Mouse (Mus musculus): ENCODE results near the gene Mrpl18.
"Not testable (repeated sequence)": the region's sequence is repeated elsewhere in the genome, so short reads cannot be mapped to it uniquely, and the experiment has no call there.

The Mrpl18 gene

DNA sequence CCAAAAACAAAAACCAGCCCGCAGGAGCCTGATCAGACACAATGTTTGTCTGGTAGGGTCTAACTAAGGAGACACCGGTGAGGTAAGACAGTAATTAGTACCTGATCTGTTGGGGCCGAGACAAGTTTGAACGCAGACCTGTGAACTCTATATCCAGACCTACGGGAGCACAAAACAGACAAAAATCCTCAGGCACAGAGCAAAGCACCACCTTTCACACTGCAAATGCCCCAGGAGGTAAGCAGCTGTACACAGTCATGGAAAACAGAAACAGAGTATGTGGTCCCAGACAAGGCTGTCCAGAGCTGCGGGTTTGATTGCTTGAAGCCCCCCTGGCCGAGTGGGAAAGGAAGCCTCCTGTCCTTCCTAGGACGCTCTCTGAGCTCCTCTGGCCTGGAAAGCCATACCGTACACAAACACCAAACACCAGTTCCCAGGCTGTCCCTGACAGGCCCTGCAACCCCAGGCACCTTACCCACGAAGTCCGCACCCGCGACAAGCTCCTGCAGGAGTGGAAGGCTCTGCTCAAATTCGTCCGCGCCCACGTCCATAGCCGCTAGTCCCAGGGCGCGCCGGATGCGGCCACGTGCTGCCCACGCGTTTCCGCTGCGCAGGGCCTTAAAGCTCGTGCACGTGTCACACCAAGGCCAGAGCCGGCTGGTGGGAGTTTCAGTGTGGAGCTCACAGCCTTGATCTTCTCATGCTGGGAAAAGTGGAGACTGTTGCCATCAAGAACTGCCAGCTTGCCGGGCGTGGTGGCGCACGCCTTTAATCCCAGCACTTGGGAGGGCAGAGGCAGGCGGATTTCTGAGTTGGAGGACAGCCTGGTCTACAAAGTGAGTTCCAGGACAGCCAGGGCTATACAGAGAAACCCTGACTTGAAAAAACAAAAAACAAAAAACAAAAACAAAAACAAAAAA lies 6.5 kb downstream of the Mrpl18 start, which contains the start of gene Pnldc1:
Gene Pnldc1 (minus strand): TSS at position 870 of the 920 bp plus-strand sequence.
- no peak for DNase-seq (ENCODE audit: low spot score)

DNA sequence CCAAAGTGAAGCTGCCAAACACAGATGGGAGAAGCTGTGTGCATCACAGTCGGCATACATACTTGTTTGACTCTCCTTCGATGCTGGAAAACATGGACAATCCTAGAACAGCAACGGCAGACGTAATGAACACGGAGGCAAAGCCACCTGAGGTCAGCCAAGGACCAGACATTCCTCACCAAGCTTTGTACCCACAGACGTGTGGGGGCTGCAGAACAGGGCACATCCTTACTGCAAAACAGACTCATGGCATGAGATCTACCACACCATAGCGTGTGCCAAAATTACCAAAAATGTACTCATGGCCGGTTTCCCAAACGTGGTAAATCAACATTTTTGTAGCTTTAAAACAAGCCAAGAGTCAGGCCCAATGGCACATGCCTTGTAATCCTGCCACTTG lies 9.7 kb downstream of the Mrpl18 start:
- DNase-seq (ENCODE audit: low spot score) = no peak

DNA sequence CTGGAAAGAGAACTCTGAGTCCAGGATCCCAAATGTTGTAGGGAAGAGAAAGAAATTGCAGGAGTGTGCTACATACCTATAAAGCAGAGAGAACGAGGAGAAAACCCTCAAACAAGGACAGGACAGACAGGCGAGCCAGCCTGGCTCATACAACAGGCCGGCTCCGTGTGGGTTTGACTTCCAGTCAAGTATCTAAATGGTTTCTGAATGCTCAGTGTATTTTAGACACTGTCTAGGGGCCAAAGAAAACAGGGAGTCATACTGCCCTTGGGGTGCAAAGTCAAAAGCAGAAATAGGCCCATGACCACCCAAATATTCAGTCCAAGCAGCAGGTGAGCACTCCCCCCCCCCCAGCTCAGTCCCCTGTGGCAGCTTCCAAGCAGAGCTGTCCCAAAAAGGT lies 10.3 kb downstream of the Mrpl18 start:
- no peak for DNase-seq (ENCODE audit: low spot score)

DNA sequence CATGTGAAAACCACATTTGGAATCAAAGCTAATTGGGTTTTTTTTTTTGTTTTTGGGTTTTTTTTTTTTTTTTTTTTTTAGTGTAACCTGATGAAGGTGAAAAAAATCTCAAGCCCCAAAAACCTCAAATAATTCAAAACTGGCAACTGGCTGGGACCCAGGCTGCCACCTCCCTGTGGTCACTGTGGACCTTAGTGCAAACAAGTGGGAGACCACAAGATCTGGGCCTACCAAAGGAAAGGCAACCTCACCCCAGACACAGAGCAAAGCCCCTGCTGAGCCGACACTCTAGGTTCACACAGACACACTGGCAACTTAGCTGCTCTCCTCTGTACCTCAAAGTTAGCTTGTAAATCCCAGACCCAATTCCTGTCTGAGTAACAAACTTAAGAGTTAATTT lies 11.8 kb downstream of the Mrpl18 start:
- DNase-seq (ENCODE audit: low spot score) = no peak

DNA sequence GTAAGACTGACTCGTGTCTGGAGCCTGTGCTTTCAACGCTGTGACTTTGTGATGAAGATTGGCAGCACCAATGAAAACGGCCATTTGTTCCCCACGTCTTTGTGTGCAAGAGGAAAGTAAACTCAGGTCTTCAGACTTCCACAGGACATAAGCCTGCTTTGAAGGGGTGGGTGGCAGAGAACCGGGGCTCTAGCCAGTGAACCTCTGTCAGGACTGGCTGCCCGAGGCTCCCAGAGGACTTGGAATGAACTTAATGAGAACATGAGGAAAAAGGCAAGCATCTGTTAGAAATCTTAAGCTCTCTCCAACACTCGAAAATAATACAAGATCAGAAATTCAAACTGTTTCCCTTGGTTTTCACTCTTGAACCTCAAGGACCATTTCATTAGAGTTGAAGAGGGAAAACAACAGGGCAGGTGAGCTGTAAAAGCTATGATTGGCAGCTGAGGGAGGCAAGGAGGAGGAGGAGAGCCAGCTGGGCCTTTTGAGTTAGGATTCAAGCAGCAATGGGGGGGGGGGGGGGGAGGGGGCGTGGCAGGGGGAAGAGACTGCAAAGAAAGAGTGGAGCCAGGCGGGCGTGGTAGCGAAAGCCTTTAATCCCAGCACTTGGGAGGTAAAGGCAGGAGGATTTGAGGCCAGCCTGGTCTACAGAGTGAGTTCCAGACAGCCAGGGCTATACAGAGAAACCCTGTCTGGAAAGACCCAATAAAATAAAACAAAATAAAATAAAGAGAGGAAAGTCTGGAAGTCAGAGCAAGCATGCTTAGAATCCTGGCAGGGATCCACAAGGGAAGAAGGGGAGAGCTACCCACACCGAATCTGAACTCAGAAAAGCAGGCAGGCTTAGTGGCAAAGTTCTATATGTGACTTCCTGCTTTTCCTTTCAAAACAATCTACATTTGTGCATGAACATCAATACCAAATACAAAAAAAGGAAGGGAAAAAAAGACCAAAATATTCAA lies 12.5 kb downstream of the Mrpl18 start:
- DNase-seq (ENCODE audit: low spot score) = no peak

DNA sequence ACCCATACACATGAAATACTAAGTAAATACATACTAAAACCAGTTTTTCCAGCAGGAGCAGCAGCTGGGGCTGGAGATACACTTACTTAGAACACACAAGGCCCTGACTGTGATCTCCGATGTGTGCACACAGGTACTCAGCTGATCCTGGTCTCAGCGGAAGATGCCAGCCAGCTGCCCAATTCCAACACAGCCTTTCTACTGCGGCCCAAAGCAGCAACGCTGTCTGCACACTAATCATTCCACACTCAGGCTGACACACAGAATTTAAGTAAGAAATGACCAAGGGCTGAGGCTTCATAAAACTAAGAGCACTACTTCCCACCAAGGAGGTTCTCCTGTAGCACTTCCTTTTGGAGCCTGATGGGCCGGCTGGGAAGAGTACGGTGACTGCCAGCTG lies 13.9 kb downstream of the Mrpl18 start:
- DNase-seq (ENCODE audit: low spot score) = no peak

DNA sequence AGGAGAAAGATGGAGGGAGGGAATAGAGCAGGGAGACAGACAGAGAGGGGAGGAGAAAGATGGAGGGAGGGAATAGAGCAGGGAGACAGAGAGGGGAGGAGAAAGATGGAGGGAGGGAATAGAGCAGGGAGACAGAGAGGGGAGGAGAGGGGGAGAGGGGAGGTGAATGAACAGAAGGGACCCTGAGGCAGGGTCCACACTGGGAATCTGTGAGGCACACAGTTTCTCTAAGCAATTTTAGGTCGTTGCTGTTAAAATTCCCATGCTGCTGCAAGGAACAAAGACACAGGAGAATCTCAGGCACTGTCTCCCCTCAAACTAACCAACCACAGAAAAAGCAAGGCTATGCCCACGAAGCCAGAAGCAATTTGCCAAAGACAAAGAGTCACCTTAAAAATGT lies 17.5 kb downstream of the Mrpl18 start:
- DNase-seq (ENCODE audit: low spot score) = not testable (repeated sequence)

DNA sequence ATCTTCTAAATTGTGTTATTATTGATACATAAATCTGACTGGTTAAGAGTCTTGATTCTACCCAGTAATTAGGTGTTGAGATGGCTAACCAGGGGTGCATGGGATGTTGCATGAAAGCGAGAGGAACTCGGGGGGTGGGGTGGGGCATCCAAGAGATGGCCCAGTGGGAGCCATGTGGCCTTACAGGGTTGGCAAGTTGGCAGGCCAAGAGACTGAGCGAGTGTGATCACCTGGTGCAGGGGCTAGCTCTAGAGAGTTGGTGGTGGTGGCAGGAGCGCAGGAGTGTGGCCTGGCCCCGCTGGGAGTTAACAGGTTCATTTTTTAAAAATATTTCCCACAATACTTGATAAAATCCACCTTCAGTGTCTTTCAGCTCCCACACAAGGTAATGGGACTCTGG lies 18.5 kb downstream of the Mrpl18 start:
- DNase-seq (ENCODE audit: low spot score) = no peak

DNA sequence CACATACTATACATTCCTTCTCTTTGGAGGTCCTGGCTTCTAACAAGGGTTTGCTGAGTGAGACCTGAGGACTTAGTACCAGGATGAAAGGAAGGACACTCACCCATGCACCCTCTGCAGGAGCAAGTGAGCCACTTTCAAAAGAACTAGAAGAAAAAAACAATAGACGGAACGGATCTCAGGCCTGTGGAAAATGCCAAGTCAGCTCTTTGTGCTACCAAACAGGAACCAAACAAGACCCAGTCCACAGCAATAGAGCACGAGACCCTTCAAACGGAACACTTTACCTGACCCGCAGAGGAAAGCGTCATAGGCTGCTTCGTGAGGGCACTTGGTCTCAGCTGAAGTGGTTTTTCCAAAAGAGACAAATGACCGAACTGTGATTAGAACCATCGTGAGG lies 24.1 kb downstream of the Mrpl18 start:
- DNase-seq (ENCODE audit: low spot score) = no peak

DNA sequence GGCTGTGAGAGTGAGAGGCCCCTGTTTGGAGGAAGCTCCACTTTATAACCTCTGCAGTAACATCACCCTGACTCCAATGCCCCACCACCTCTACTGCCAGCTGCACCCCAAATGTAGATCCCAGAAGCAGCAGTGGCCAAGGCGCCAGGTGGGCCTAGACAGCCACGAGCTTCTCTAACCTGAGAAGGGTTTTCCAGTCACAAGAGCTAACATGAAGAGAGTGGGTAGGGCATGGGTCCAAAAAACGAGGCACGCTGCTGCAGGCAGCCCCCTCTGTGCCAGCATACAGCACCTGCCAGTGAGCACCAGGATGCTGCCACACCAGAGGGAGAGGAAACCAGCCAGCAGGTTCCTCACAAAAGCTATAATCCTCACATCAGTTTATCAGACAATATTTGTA lies 25.1 kb downstream of the Mrpl18 start:
- no peak for DNase-seq (ENCODE audit: low spot score)

DNA sequence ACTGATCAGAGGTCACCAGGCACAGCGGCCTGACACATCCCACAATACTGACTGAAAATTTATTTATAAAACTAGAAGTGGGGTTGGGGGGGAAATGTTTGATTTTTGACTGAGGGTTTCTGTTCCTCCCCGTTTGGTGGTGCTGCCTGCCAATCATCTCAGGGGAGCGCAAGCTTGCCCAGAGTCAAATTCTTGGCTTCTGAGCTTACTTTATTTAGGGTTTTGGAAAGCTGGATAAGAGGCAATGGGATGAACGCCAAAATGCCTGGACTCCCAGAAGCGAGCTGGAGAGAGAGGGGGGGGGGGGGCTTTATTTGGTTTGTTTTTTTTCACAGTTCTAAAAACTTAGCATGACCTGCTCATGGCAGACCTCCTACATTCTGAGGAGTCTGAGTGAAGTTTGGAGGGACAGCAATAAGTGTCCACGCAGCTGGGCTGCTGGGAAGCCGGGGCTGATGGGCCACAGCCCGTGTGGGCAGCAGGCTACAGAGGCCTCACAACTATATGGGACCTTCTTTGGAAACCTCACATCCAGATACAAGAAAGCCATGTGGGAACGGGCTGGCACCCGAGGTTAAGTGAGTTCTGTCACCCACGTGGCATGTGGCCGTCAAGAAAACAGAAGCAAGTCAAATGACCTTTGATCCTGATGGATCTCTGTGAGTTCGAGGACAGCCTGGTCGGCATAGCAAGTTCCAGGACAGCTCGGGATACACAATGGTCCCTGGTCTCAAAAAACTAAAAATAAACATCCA lies 28.9 kb downstream of the Mrpl18 start:
- no peak for DNase-seq (ENCODE audit: low spot score)

DNA sequence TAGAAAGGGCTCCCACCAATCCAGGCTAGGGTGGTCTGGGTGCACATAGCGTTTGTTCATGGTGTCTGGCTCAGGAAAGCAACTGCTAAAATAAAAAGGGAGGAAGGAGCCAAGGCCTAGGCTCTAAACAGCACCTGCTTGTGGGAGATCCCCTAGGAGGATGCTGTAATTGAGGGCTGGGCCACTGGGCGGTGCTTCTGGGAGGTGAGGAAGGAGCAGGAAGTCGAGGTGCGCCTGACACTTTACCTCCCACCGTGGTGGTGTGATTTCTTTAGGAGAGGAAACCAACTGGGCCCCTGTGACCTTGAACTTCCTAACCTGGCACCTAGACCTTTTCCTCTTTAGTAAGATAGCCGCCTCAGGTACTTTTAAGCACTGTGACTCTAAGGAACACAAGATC lies 29.5 kb downstream of the Mrpl18 start:
- DNase-seq (ENCODE audit: low spot score) = no peak

DNA sequence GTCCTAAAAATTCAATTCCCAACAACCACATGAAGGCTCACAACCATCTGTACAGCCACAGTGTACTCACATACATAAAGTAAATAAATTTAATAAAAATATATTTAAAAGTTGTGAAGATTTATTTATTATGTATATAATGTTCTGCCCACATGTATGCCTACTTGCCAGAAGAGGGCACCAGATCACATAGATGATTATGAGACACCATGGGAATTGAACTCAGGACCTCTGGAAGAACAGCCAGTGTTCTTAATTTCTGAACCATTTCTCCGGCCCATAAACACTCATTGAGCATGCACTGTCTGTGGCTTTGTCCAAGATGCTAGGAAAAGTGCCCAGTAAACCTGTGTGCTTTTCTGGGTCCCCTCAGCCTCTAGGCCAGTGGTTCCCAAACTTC lies 34.9 kb downstream of the Mrpl18 start:
- DNase-seq (ENCODE audit: low spot score) = no peak

DNA sequence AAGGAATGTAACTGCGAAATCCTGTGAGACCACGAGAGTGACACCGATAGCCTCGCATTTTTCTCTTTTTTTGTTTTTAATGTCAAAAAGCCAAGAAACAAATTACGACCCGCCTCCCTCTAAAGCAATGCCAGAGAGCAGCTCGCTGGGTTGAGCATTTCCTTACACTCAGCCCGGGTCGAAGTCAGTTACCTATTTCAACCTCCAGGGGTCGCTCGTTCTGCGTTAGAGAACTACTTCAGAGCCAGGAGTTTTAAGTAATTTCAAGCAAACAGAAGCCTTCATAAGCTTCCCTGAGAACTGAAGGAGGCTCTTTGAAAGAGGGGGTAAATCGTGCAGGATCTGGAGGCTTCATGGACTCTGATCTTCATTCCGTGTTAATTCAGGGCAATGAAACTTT lies 36.0 kb downstream of the Mrpl18 start:
- peak; percentile 87 for DNase-seq (ENCODE audit: low spot score)

DNA sequence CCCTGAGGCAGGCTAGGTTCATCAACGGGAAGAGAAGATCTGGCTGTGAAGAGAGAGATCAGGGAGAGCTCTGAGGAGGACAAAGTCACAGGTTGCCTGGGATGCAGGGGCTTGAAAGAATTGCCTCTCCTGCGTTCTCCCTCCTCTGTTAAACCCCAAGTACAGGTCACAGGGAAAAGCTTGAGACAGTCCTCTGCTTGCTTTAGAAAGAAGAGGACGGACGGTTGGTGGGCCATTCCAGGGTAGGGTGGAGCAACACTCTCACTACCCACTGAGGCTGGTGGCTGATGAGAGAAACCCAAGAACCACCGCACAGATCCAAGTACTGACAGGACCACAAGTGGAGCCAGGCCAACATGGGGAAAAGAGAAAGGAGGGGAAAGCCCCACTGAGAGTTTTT lies 40.4 kb downstream of the Mrpl18 start, which contains the start of gene Mrgprh:
Gene Mrgprh (plus strand): TSS at position 301 of the 400 bp plus-strand sequence.
- DNase-seq (ENCODE audit: low spot score) = no peak

DNA sequence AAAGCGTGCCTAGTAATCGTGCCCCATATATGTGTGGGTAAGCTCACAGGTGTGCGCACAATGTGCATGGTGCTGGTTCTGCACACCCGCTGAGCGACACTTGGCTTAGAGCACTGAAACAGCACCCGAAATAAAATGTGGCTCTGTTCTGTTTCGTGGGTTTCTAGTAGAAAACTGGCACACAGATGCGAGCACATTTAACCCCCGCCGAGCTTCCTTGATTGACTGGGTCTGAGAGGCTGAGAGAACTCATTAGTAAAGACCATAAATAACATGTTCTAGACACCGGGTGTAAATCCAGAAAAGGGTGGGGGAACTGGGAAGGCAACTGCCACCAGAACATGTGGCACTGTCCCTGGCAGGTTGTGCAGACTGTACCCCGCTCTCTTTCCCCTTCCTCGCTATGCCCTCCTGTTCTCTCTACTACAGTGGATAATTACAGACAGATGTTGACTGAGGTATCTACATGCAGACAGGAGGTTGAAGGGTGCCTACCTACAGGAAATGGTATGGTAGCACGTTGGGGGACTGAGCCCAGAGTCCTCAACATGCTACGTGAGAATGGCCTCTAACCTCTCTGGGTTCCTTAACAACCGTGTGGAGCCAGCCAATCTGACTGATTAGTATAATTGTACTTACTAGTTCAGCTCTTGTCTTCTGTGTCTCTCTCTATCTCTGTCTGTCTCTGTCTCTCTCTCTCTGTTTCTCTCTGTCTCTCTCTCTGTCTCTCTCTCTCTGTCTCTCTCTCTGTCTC lies 43.7 kb downstream of the Mrpl18 start:
- no peak for DNase-seq (ENCODE audit: low spot score)

DNA sequence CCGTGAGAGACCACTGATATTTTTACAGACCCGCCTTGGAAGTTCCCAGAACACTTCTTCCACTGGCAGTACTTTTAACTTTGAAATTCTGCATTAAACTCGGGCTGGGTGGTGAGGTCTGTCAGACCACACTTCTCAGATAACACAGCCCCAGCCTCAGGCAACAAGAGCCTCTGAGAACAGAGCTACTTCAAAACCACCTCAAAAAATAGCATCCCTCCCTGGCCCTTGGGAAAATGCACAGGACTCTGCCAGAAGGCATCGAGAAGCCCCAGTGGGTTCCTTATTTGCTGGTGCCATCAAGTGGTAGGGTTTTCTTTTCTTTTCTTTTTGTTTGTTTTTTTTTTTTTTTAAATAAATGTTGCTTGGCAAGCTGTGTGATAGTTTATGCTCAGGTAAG lies 47.5 kb downstream of the Mrpl18 start:
- DNase-seq (ENCODE audit: low spot score) = no peak

DNA sequence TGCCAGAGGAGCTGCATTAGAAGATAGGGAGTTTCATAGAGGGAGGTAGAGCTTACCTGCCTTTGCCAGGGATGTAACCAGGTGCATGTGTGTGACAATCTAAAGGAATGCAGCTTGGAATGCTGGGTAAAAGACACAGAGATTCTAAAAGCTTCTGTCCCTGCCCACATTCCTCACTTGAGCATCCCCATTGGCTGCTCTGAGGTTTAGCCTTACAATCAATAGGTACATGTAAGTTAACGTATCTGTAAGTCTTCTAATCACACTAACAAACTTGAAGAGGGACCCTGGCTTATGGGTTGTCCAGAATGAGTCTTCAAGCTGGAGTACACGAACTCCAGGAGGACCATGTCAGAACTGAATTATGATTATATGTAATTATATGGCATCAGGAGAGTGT lies 48.1 kb downstream of the Mrpl18 start, which contains the start of gene Mas1:
Gene Mas1 (minus strand): TSS at position 101 of the 400 bp plus-strand sequence.
- DNase-seq (ENCODE audit: low spot score) = no peak

DNA sequence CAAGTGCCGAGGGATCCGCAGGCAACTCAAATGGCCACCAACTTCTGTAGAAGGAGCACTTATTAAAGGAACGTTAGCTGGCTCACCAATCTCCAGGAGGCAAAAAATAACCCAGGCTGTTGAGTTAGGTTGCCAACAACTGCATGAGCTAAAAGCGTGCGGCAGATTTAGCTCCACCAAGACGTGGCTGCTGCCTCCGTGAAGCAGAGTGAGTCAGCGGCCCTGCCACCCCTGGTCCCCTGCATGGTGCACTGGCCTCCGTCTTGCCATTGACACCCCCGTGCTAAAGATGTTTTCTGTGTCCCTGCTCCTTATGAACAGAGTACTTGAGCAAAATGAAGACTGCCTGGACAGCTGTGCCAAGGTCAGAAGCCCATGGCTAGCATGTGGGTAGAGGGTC lies 49.3 kb downstream of the Mrpl18 start:
- no peak for DNase-seq (ENCODE audit: low spot score)

DNA sequence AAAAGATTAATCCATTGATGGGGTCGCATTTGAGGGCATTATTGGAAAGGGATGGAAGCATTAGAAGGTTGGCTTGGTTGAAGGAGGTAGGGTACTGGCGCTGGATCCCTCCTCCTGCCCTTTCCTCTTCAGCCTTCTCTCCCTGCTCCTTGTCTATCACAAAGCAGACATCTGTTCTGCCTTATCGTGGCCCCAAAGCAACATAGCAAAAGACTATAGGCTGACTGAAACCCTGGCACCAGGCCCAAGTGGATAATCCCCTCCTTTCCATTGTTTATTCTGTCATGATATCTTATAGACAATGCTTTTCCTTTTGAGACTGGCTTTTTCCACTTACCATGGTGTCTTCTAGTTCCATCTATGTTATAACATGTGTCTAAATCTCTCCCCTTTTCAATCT lies 50.7 kb downstream of the Mrpl18 start:
- DNase-seq (ENCODE audit: low spot score) = no peak

DNA sequence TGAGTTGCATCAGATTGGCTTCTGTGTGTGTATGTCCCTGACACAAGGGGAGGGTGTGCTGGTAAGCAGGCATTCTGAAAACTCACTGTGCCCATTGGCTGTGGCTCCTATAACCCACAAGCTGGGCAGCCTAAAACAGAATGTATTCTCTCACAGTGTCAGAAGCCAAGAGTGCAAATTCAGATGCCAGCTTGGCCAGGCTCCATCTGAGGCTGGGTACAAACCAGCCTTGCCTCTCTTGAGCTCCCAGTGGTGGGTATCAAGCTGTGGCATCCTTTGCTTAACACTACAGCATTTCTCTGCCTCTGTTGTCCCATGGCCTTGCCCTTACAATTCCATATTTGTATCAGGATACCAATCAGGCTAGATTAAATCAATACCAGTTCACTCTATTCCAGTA lies 52.0 kb downstream of the Mrpl18 start:
- no peak for DNase-seq (ENCODE audit: low spot score)

Measured in urinary bladder, postnatal 14 days (tissue).